Mouse (Mus musculus): Measurements from ENCODE around the gene Ift81.

GRCm38 (mm10) chr5:122617718-122618117, 3.4 kb upstream of the Ift81 start:
- TF ChIP-seq CTCF (IDR thresholded peaks at IDR 0.05; ENCODE audit: low read depth, low read length) (no peak), POLR2A (IDR thresholded peaks at IDR 0.05; ENCODE audit: borderline replicate concordance, low read depth, low read length) (no peak)
